Mouse (Mus musculus) intestine, embryonic 16.5 days (tissue): Measurements from ENCODE around the gene Vwce. TPM values are rescaled to one million over a fixed set of nuclear protein-coding genes. Genes with fewer than 3 reads are reported as not detected.
A peak's percentile ranks its signal among the peaks of the same experiment; 100 is the strongest.

Source experiments
- ATAC-seq: fragments of 200-750 bp; cut with Nextera tagmentation; 2 replicates; pipeline ENCODE4 v1.8.0; 2017; ENCODE audit warnings: moderate TSS enrichment, moderate library complexity
- H3K27ac ChIP-seq: fragments of 300-500 bp; sonication (generic); 2 replicates; pipeline ENCODE4 v1.5.1; 2014; ENCODE audit warnings: mild to moderate bottlenecking, low read length
- H3K27me3 ChIP-seq: fragments of 300-500 bp; sonication (generic); replicated peaks from 2 replicates; pipeline ENCODE4 v1.6.1; 2014; ENCODE audit warnings: low read length, control low read depth, mixed read lengths; ENCODE audit not compliant: control insufficient read depth, insufficient read depth
- H3K36me3 ChIP-seq: fragments of 300-500 bp; sonication (generic); 2 replicates; pipeline ENCODE4 v1.6.1; 2014; ENCODE audit warnings: low read length, control low read depth; ENCODE audit not compliant: control insufficient read depth, insufficient read depth
- H3K4me1 ChIP-seq: fragments of 300-500 bp; sonication (generic); 2 replicates; pipeline ENCODE4 v1.6.1; 2014; ENCODE audit warnings: low read length, control low read depth, mixed read lengths; ENCODE audit not compliant: control insufficient read depth, insufficient read depth
- H3K4me2 ChIP-seq: fragments of 300-500 bp; sonication (generic); 2 replicates; pipeline ENCODE4 v1.6.1; 2014; ENCODE audit warnings: low read depth, low read length, control low read depth
- H3K4me3 ChIP-seq: fragments of 300-500 bp; sonication (generic); 2 replicates; pipeline ENCODE4 v1.5.1; 2014; ENCODE audit warnings: mild to moderate bottlenecking, low read length
- H3K9ac ChIP-seq: fragments of 300-500 bp; sonication (generic); 2 replicates; pipeline ENCODE4 v1.6.1; 2014; ENCODE audit warnings: low read depth, low read length
- H3K9me3 ChIP-seq: fragments of 300-500 bp; sonication (generic); 2 replicates; pipeline ENCODE4 v1.6.1; 2016; ENCODE audit warnings: low read length, control low read depth; ENCODE audit not compliant: control insufficient read depth
- WGBS: fragments of 180-500 bp; shearing (Covaris S2); extraction: QIAGEN DNeasy Blood & Tissue Kit; methylation state at CpG from one replicate; pipeline ENCODE4 v1.1.7; 2014; 5-methylcytosine and 5-hydroxymethylcytosine counted together
- polyA plus RNA-seq: library from polyadenylated mRNA; unstranded; fragments of >200 nt; fragmentation: Nextera tagmentation; extraction: Ambion mirVana; gene quantifications from 2 replicates; pipeline ENCODE4 v1.2.1, GENCODE M21; 2015

The Vwce gene
- 4.8 and 5.5 TPM in 2 replicates for polyA plus RNA-seq

- H3K4me3 ChIP-seq, result peak within 1 kb of the TSS; percentile 59
- H3K36me3 ChIP-seq, result peaks cover 8% of the 10 kb centered on the region; the same call in 1 of the 2 replicates
- peak; percentile 88 for ATAC-seq
- H3K4me1 ChIP-seq, result peaks cover 18% of the 10 kb centered on the region
- H3K4me2 ChIP-seq, result peak within 1 kb of the TSS; percentile 93
- 1% methylated on average over 32 of the region's 32 CpGs for WGBS
- no peaks in the 10 kb centered on the region for H3K9me3 ChIP-seq
- H3K27ac ChIP-seq, result peak within 1 kb of the TSS; percentile 43
- peak within 1 kb of the TSS; percentile 75 for H3K9ac ChIP-seq
- H3K27me3 ChIP-seq, result no peaks in the 10 kb centered on the region
Measured at GRCm38 (mm10) chr19:10634106-10634871, at the start of gene Vwce. Gene Vwce (plus strand): TSS chr19:10634213.

GRCm38 (mm10) chr19:10585112-10585511 is 48.9 kb upstream of the Vwce start:
- no peak overlapping the region for H3K9ac ChIP-seq
- WGBS, result 60% methylated on average over 8 of the region's 8 CpGs
- H3K36me3 ChIP-seq, result no peaks in the 10 kb centered on the region; the same call in 1 of the 2 replicates
- no peaks in the 10 kb centered on the region for H3K27me3 ChIP-seq
- H3K27ac ChIP-seq, result no peak overlapping the region
- peak; percentile 95 for ATAC-seq
- no peaks in the 10 kb centered on the region for H3K9me3 ChIP-seq
- 0 out of 2 replicates have a peak overlapping the region, but pooled peaks have one; percentile 17 for H3K4me2 ChIP-seq
- no peaks in the 10 kb centered on the region for H3K4me1 ChIP-seq
- no peak overlapping the region for H3K4me3 ChIP-seq

GRCm38 (mm10) chr19:10587231-10587630 is 46.8 kb upstream of the Vwce start:
- Histone ChIP-seq H3K4me3 (no peak overlapping the region), H3K27ac (no peak overlapping the region), H3K27me3 (no peaks in the 10 kb centered on the region), H3K36me3 (peaks cover 4% of the 10 kb centered on the region), H3K4me2 (no peak overlapping the region), H3K9ac (no peak overlapping the region), H3K9me3 (no peaks in the 10 kb centered on the region), H3K4me1 (no peaks in the 10 kb centered on the region)
- 87% methylated on average over 8 of the region's 8 CpGs for WGBS
- no peak for ATAC-seq

- no peaks in the 10 kb centered on the region for H3K27me3 ChIP-seq
- no peaks in the 10 kb centered on the region for H3K9me3 ChIP-seq
- peaks cover 9% of the 10 kb centered on the region for H3K36me3 ChIP-seq
- no peaks in the 10 kb centered on the region for H3K4me1 ChIP-seq
- no peak overlapping the region for H3K9ac ChIP-seq
- H3K27ac ChIP-seq, result no peak overlapping the region; the same call in 1 of the 2 replicates
- no peak for ATAC-seq
- H3K4me2 ChIP-seq, result no peak overlapping the region
- 57% methylated on average over 5 of the region's 5 CpGs for WGBS
- no peak overlapping the region for H3K4me3 ChIP-seq
Measured at GRCm38 (mm10) chr19:10589127-10589857, 44.7 kb upstream of the Vwce start.

- Histone ChIP-seq H3K9me3 (no peaks in the 10 kb centered on the region), H3K36me3 (peaks cover 9% of the 10 kb centered on the region), H3K27me3 (no peaks in the 10 kb centered on the region), H3K9ac (no peak overlapping the region), H3K4me2 (no peak overlapping the region), H3K27ac (no peak overlapping the region), H3K4me3 (no peak overlapping the region), H3K4me1 (no peaks in the 10 kb centered on the region)
- 70% methylated on average over 3 of the region's 3 CpGs for WGBS
- no peak for ATAC-seq
Measured at GRCm38 (mm10) chr19:10590301-10590700, 43.7 kb upstream of the Vwce start.

GRCm38 (mm10) chr19:10591659-10592377 is 42.2 kb upstream of the Vwce start:
- ATAC-seq, result no peak
- Histone ChIP-seq H3K4me3 (no peak overlapping the region), H3K27ac (no peak overlapping the region), H3K9me3 (no peaks in the 10 kb centered on the region), H3K4me1 (no peaks in the 10 kb centered on the region), H3K36me3 (peaks cover 9% of the 10 kb centered on the region), H3K4me2 (no peak overlapping the region), H3K9ac (no peak overlapping the region), H3K27me3 (no peaks in the 10 kb centered on the region)
- 91% methylated on average over 6 of the region's 6 CpGs for WGBS

GRCm38 (mm10) chr19:10598188-10598587 is 35.8 kb upstream of the Vwce start:
- H3K36me3 ChIP-seq, result no peaks in the 10 kb centered on the region; the same call in 1 of the 2 replicates
- 0 out of 2 replicates have a peak, but pooled peaks cover 2% of the 10 kb centered on the region for H3K4me1 ChIP-seq
- 46% methylated on average over 3 of the region's 3 CpGs for WGBS

GRCm38 (mm10) chr19:10599648-10600047 is 34.4 kb upstream of the Vwce start:
- Histone ChIP-seq H3K4me3 (no peak overlapping the region), H3K27ac (no peak overlapping the region), H3K36me3 (no peaks in the 10 kb centered on the region), H3K4me2 (no peak overlapping the region), H3K9me3 (no peaks in the 10 kb centered on the region), H3K27me3 (no peaks in the 10 kb centered on the region), H3K4me1 (peaks cover 8% of the 10 kb centered on the region), H3K9ac (no peak overlapping the region)
- WGBS, result 89% methylated on average over 2 of the region's 2 CpGs
- no peak for ATAC-seq

More at GRCm38 (mm10) chr19:10598188-10598587, 35.8 kb upstream of the Vwce start:
- H3K4me2 ChIP-seq, result no peak overlapping the region
- H3K9me3 ChIP-seq, result no peaks in the 10 kb centered on the region
- H3K27me3 ChIP-seq, result no peaks in the 10 kb centered on the region
- H3K27ac ChIP-seq, result no peak overlapping the region
- no peak for ATAC-seq
- H3K9ac ChIP-seq, result no peak overlapping the region
- H3K4me3 ChIP-seq, result no peak overlapping the region

GRCm38 (mm10) chr19:10602247-10602769 is 31.7 kb upstream of the Vwce start:
- H3K9me3 ChIP-seq, result no peaks in the 10 kb centered on the region
- WGBS, result 7% methylated on average over 6 of the region's 6 CpGs
- H3K4me1 ChIP-seq, result peaks cover 17% of the 10 kb centered on the region
- ATAC-seq, result no peak
- H3K27ac ChIP-seq, result peak overlapping the region; percentile 80
- H3K9ac ChIP-seq, result peak overlapping the region; percentile 60
- H3K36me3 ChIP-seq, result no peaks in the 10 kb centered on the region
- H3K4me3 ChIP-seq, result peak overlapping the region; percentile 34
- peak overlapping the region; percentile 49 for H3K4me2 ChIP-seq
- H3K27me3 ChIP-seq, result no peaks in the 10 kb centered on the region
